14 mouse cellular contexts compared by ENCODE assay signal in genomic region chrX:164978866-164979265, GRCm38 (mm10). TPM values are rescaled to one million over a fixed set of nuclear protein-coding genes. Genes with fewer than 3 reads are reported as not detected.
DNase-seq lines count a peak whose midpoint lies in the region; ATAC-seq and TF ChIP-seq lines count a peak whose summit lies in the region.
"Had no signal": no experiment of that assay in that cellular context is flagged by ENCODE, and none has a peak within 500 bp of the region (broad histone marks: within the 10 kb centered on the region; RNA-seq: fewer than 3 reads in every experiment).

No protein-coding gene starts in this region.

- no peak for ATAC-seq in heart, embryonic 16.5 days (replicated peaks; ENCODE audit: extremely low read depth, insufficient read depth, low FRiP score)
- ATAC-seq in megakaryocyte, adult 5-6 weeks (ENCODE audit: poor library complexity, severe bottlenecking), result no peak
- ATAC-seq in limb, embryonic 14.5 days (ENCODE audit: low FRiP score, low read depth), result no peak
- ATAC-seq in stomach, embryonic 14.5 days (ENCODE audit: insufficient number of reproducible peaks, insufficient read depth, low FRiP score, low read depth), result no peak

- H3K36me3 ChIP-seq in heart, embryonic 16.5 days (ENCODE audit: control insufficient read depth, insufficient read depth), result no peaks in the 10 kb centered on the region
- H3K36me3 ChIP-seq in heart, adult 2 months (ENCODE audit: control insufficient read depth, insufficient read depth, low read length), result no peaks in the 10 kb centered on the region
- peaks cover 8% of the 10 kb centered on the region for H3K36me3 ChIP-seq in megakaryocyte, embryonic 14.5 days (replicated peaks; ENCODE audit: low read length)
- H3K36me3 ChIP-seq in limb, embryonic 14.5 days (ENCODE audit: control insufficient read depth, insufficient read depth, low read length), result no peaks in the 10 kb centered on the region
- H3K36me3 ChIP-seq in stomach, embryonic 14.5 days (ENCODE audit: control insufficient read depth, insufficient read depth, low read length), result no peaks in the 10 kb centered on the region
- H3K36me3 ChIP-seq: liver, embryonic 15.5 days had no signal

- no peak for TF ChIP-seq EP300 in heart, adult 2 months (IDR thresholded peaks at IDR 0.05; ENCODE audit: insufficient read depth, low read depth, low read length)

- H3K27me3 ChIP-seq in heart, embryonic 16.5 days (ENCODE audit: control insufficient read depth, insufficient read depth, low read length), result no peaks in the 10 kb centered on the region
- H3K27me3 ChIP-seq in heart, adult 2 months (ENCODE audit: control insufficient read depth, insufficient read depth, low read length), result no peaks in the 10 kb centered on the region
- H3K27me3 ChIP-seq in megakaryocyte, embryonic 14.5 days (replicated peaks), result peaks cover 6% of the 10 kb centered on the region
- no peaks in the 10 kb centered on the region for H3K27me3 ChIP-seq in limb, embryonic 14.5 days (ENCODE audit: control insufficient read depth, insufficient read depth, low read length)
- no peaks in the 10 kb centered on the region for H3K27me3 ChIP-seq in stomach, embryonic 14.5 days (ENCODE audit: control insufficient read depth, insufficient read depth, low read length)
- H3K27me3 ChIP-seq: liver, embryonic 15.5 days had no signal

- 0 out of 2 replicates have a peak overlapping the region, but pooled peaks have one; percentile 70 for H3K4me2 ChIP-seq in heart, embryonic 16.5 days (ENCODE audit: low read depth, low read length)
- peak overlapping the region; percentile 51 for H3K4me2 ChIP-seq in limb, embryonic 14.5 days (replicated peaks; ENCODE audit: low read depth, low read length, severe bottlenecking)
- peak overlapping the region; percentile 39 for H3K4me2 ChIP-seq in stomach, embryonic 14.5 days (replicated peaks; ENCODE audit: low read depth, low read length)

- no peak for TF ChIP-seq CTCF in heart, adult 2 months (IDR thresholded peaks at IDR 0.05)

- no peak for TF ChIP-seq POLR2A in heart, adult 2 months (IDR thresholded peaks at IDR 0.05; ENCODE audit: insufficient read depth, low read depth, low read length)
- TF ChIP-seq POLR2A in limb, embryonic 14.5 days (IDR thresholded peaks at IDR 0.05; ENCODE audit: borderline replicate concordance, extremely low read depth, insufficient read depth, insufficient read length), result no peak

- H3K9ac ChIP-seq in heart, embryonic 16.5 days (ENCODE audit: low read length), result no peak overlapping the region
- no peak overlapping the region for H3K9ac ChIP-seq in heart, adult 2 months (ENCODE audit: low read depth, low read length)
- no peak overlapping the region for H3K9ac ChIP-seq in limb, embryonic 14.5 days (ENCODE audit: low read depth, low read length, severe bottlenecking)
- no peak overlapping the region for H3K9ac ChIP-seq in stomach, embryonic 14.5 days (replicated peaks; ENCODE audit: low read depth, low read length)

- no peaks in the 10 kb centered on the region for H3K9me3 ChIP-seq in heart, embryonic 16.5 days (replicated peaks; ENCODE audit: control insufficient read depth, low read length)
- no peaks in the 10 kb centered on the region for H3K9me3 ChIP-seq in megakaryocyte, embryonic 14.5 days
- no peaks in the 10 kb centered on the region for H3K9me3 ChIP-seq in limb, embryonic 14.5 days (ENCODE audit: control insufficient read depth, low read length)
- H3K9me3 ChIP-seq in stomach, embryonic 14.5 days (ENCODE audit: control insufficient read depth, low read depth, low read length), result no peaks in the 10 kb centered on the region
- H3K9me3 ChIP-seq: liver, embryonic 15.5 days had no signal

- H3K4me1 ChIP-seq in heart, embryonic 16.5 days (ENCODE audit: control insufficient read depth, insufficient read depth, low read length), result no peaks in the 10 kb centered on the region
- H3K4me1 ChIP-seq in heart, adult 2 months (ENCODE audit: control insufficient read depth, insufficient read depth, low read length), result peaks cover 1% of the 10 kb centered on the region; the same call in 1 of the 2 replicates
- H3K4me1 ChIP-seq in megakaryocyte, embryonic 14.5 days, result peaks cover 5% of the 10 kb centered on the region; the same call in 1 of the 2 replicates
- H3K4me1 ChIP-seq in limb, embryonic 14.5 days (ENCODE audit: control insufficient read depth, insufficient read depth, low read length), result peaks cover 4% of the 10 kb centered on the region; the same call in 1 of the 2 replicates
- no peaks in the 10 kb centered on the region for H3K4me1 ChIP-seq in stomach, embryonic 14.5 days (ENCODE audit: control insufficient read depth, insufficient read depth, low read length)

- H3K79me2 ChIP-seq in heart, adult 2 months (replicated peaks; ENCODE audit: control insufficient read depth, insufficient read depth, low read length), result no peaks in the 10 kb centered on the region; the same call in 1 of the 2 replicates

- no peak overlapping the region for H3K27ac ChIP-seq in heart, embryonic 16.5 days (ENCODE audit: low read length)
- H3K27ac ChIP-seq in heart, adult 2 months, result no peak overlapping the region
- H3K27ac ChIP-seq in limb, embryonic 14.5 days (replicated peaks; ENCODE audit: low read depth, low read length), result no peak overlapping the region
- no peak overlapping the region for H3K27ac ChIP-seq in stomach, embryonic 14.5 days (ENCODE audit: low read length)
- H3K27ac ChIP-seq: liver, embryonic 15.5 days had no signal

- H3K4me3 ChIP-seq in heart, embryonic 16.5 days (ENCODE audit: low read length), result no peak overlapping the region
- no peak overlapping the region for H3K4me3 ChIP-seq in heart, adult 2 months
- H3K4me3 ChIP-seq in megakaryocyte, embryonic 14.5 days (replicated peaks), result peak overlapping the region; percentile 96
- H3K4me3 ChIP-seq in limb, embryonic 14.5 days (replicated peaks; ENCODE audit: low read length), result no peak overlapping the region
- peak overlapping the region; percentile 35; the same call in 1 of the 2 replicates for H3K4me3 ChIP-seq in stomach, embryonic 14.5 days (ENCODE audit: low read depth, low read length)

- DNase-seq in heart, adult 2 months, result no peak
- no peak for DNase-seq in limb, embryonic 14.5 days (ENCODE audit: low spot score)
- DNase-seq in cerebellum, adult 8-10 months, result no peak
- no peak for DNase-seq in adrenal gland, postnatal 14 days
- DNase-seq: gastrocnemius, postnatal 36 days; kidney, adult 9 months; retina, postnatal 1 day; thymus, adult 18-20 months had no signal

- intact Hi-C loops in heart, adult 2 months (cut with DNase I), result no loop called here

- WGBS in heart, embryonic 16.5 days, result 93% methylated on average over 2 of the region's 2 CpGs
- 85% methylated on average over 2 of the region's 2 CpGs for WGBS in heart, adult 2 months
- WGBS in limb, embryonic 14.5 days, result 91% methylated on average over 2 of the region's 2 CpGs
- 94% methylated on average over 2 of the region's 2 CpGs for WGBS in stomach, embryonic 14.5 days

RNA-seq across cellular contexts. Expression of gene Mospd2, which starts 1.3 kb away (rescaled TPM):
- 10.0 and 10.6 TPM in 2 replicates for polyA plus RNA-seq in heart, embryonic 16.5 days (2015; fragmentation: Nextera tagmentation; extraction: Ambion mirVana)
- total RNA-seq in heart, adult 2 months (2021), result 10 to 100 TPM; 11.5 to 12.7 TPM
- polyA plus RNA-seq in heart, adult 2 months (2012; rRNA removed), result 2.9 and 8.5 TPM in 2 replicates
- polyA plus RNA-seq in megakaryocyte, embryonic 14.5 days (2012; ENCODE audit: insufficient read depth, low replicate concordance), result 0.09 TPM in 1 of 2 replicates, not detected in the other
- total RNA-seq in megakaryocyte, adult 5-6 weeks (2015), result 76.1 and 79.3 TPM in 2 replicates
- 76.1 and 87.5 TPM in 2 replicates for total RNA-seq in megakaryocyte, adult 5-6 weeks (2017)
- 18.3 and 20.8 TPM in 2 replicates for polyA plus RNA-seq in limb, embryonic 14.5 days (2012; rRNA removed)
- 20.7 and 21.5 TPM in 2 replicates for polyA plus RNA-seq in limb, embryonic 14.5 days (2014; fragmentation: Nextera tagmentation; extraction: Ambion mirVana)
- 31.6 and 33.8 TPM in 2 replicates for polyA plus RNA-seq in stomach, embryonic 14.5 days (2014; fragmentation: Nextera tagmentation; extraction: Ambion mirVana)
- total RNA-seq in adrenal gland, postnatal 14 days (2021), result 27.3 and 29.2 TPM in 2 replicates

RNA-seq across cellular contexts. Expression of gene Fancb, which starts 1.5 kb away (rescaled TPM):
- 5.2 and 5.4 TPM in 2 replicates for polyA plus RNA-seq in heart, embryonic 16.5 days (2015; fragmentation: Nextera tagmentation; extraction: Ambion mirVana)
- 1 to 10 TPM in 1 of 2 experiments, under 1 TPM in 1; 0.52 to 1.1 TPM for total RNA-seq in heart, adult 2 months (2021)
- polyA plus RNA-seq in heart, adult 2 months (2012; rRNA removed), result 0.33 and 0.73 TPM in 2 replicates
- not detected in 2 replicates for polyA plus RNA-seq in megakaryocyte, embryonic 14.5 days (2012; ENCODE audit: insufficient read depth, low replicate concordance)
- total RNA-seq in megakaryocyte, adult 5-6 weeks (2015), result 5.5 and 8.2 TPM in 2 replicates
- total RNA-seq in megakaryocyte, adult 5-6 weeks (2017), result 7.2 and 10.5 TPM in 2 replicates
- polyA plus RNA-seq in limb, embryonic 14.5 days (2012; rRNA removed), result 5.5 and 7.1 TPM in 2 replicates
- 8.8 and 9.2 TPM in 2 replicates for polyA plus RNA-seq in limb, embryonic 14.5 days (2014; fragmentation: Nextera tagmentation; extraction: Ambion mirVana)
- polyA plus RNA-seq in stomach, embryonic 14.5 days (2014; fragmentation: Nextera tagmentation; extraction: Ambion mirVana), result 12.0 and 13.2 TPM in 2 replicates
- total RNA-seq in adrenal gland, postnatal 14 days (2021), result 1.7 and 2.3 TPM in 2 replicates

RNA-seq across cellular contexts. Expression of gene Gm17604, which starts 25.8 kb away (rescaled TPM):
- not detected in 2 replicates for polyA plus RNA-seq in heart, embryonic 16.5 days (2015; fragmentation: Nextera tagmentation; extraction: Ambion mirVana)
- total RNA-seq in heart, adult 2 months (2021), result not detected
- polyA plus RNA-seq in heart, adult 2 months (2012; rRNA removed), result not detected in 2 replicates
- not detected in 2 replicates for polyA plus RNA-seq in megakaryocyte, embryonic 14.5 days (2012; ENCODE audit: insufficient read depth, low replicate concordance)
- total RNA-seq in megakaryocyte, adult 5-6 weeks (2015), result not detected in 2 replicates
- total RNA-seq in megakaryocyte, adult 5-6 weeks (2017), result not detected in 2 replicates
- not detected in 2 replicates for polyA plus RNA-seq in limb, embryonic 14.5 days (2012; rRNA removed)
- not detected in 2 replicates for polyA plus RNA-seq in limb, embryonic 14.5 days (2014; fragmentation: Nextera tagmentation; extraction: Ambion mirVana)
- not detected in 2 replicates for polyA plus RNA-seq in stomach, embryonic 14.5 days (2014; fragmentation: Nextera tagmentation; extraction: Ambion mirVana)
- total RNA-seq in adrenal gland, postnatal 14 days (2021), result not detected in 2 replicates
- total RNA-seq: gastrocnemius, postnatal 36 days had no signal
- polyA plus RNA-seq: C2C12; liver, embryonic 15.5 days had no signal

Comparison
In these comparisons a context has a peak if more than half of its experiments do, and no peak if none do; other contexts are left out.
1. H3K4me3 ChIP-seq: peak in megakaryocyte, embryonic 14.5 days (single experiment) and stomach, embryonic 14.5 days (single experiment); none in heart, embryonic 16.5 days (single experiment), heart, adult 2 months (single experiment) and limb, embryonic 14.5 days (single experiment).
2. Peak in every context shown above with its lines, with median percentiles within 50 percentile points of each other: H3K4me2 ChIP-seq.